Mouse (Mus musculus) left cerebral cortex, postnatal 36 days (tissue): ENCODE data around the gene Shisa8. TPM values are rescaled to one million over a fixed set of nuclear protein-coding genes. Genes with fewer than 3 reads are reported as not detected.

Source experiments
- DNase-seq, 2 experiments: peaks; one replicate each; pipeline ENCODE4 v3.0.0; 2021 to 2022; ENCODE audit warnings: low spot score in 2 of 2, mixed read lengths in 1 of 2
- intact Hi-C: fragments of 180-260 bp; cut with DNase I; formaldehyde crosslinking; loops from one replicate; pipeline ENCODE4 v1.15.1; 2025
- microRNA-seq: library from miRNA; unstranded; fragments of <30 nt; microRNA quantifications from one replicate; pipeline ENCODE4 v1.2.0, GENCODE M21; 2022
- total RNA-seq, 2 experiments: library from RNA; stranded (reverse); gene quantifications; 2 replicates each; pipeline ENCODE4 v1.2.3; 2021

Gene Shisa8
- total RNA-seq, 2 experiments from 2014 or later, result 3.6 to 4.7 TPM

- intact Hi-C loops, result no loop called here
- DNase-seq, result no peak
These were observed 51.6 kb downstream of the Shisa8 start for GRCm38 (mm10) chr15:82160731-82161640.

- intact Hi-C loops, result no loop called here
- DNase-seq, result no peak
These were observed 53.1 kb downstream of the Shisa8 start for GRCm38 (mm10) chr15:82159471-82159870.

- intact Hi-C loops, result no loop called here
These were observed 54.2 kb downstream of the Shisa8 start for GRCm38 (mm10) chr15:82158243-82159035.

GRCm38 (mm10) chr15:82156902-82157301 lies 55.7 kb downstream of the Shisa8 start:
- intact Hi-C loops, result no loop called here
- DNase-seq, result no peak

More at GRCm38 (mm10) chr15:82158243-82159035, 54.2 kb downstream of the Shisa8 start:
- no peak for DNase-seq

GRCm38 (mm10) chr15:82156298-82156697 lies 56.3 kb downstream of the Shisa8 start:
- intact Hi-C loops, result no loop called here
- no peak for DNase-seq

Small RNA genes lying within 50 kb of the gene (microRNA-seq; reads per million reads assigned to microRNA genes)
- 18.0 reads per million, percentile 38 among the genes with 10 or more reads in this experiment for gene Mir33

Other genes with a start within 250 kb of the Shisa8 start
- not detected for gene 1700029P11Rik, start 232.3 kb downstream of the Shisa8 start, total RNA-seq
- gene Xrcc6, start 225.0 kb downstream of the Shisa8 start, total RNA-seq, result 10 to 100 TPM; 19.1 to 33.7 TPM
- gene Desi1, start 179.0 kb downstream of the Shisa8 start, total RNA-seq, result 100 to 1,000 TPM; 103 to 118 TPM
- 100 to 1,000 TPM; 102 to 107 TPM for gene Snu13, start 165.2 kb downstream of the Shisa8 start, total RNA-seq
- not detected for gene 4930407I10Rik, start 153.7 kb downstream of the Shisa8 start, total RNA-seq
- 1 to 10 TPM; 3.4 to 3.6 TPM for gene Mei1, start 142.8 kb downstream of the Shisa8 start, total RNA-seq
- 10 to 100 TPM in 1 of 2 experiments, 1 to 10 TPM in 1; 9.5 to 14.2 TPM for gene Ccdc134, start 84.9 kb downstream of the Shisa8 start, total RNA-seq
- gene Srebf2, start 65.6 kb downstream of the Shisa8 start, total RNA-seq, result 100 to 1,000 TPM; 183 to 198 TPM
- gene Tnfrsf13c, start 11.6 kb upstream of the Shisa8 start, total RNA-seq, result 1 to 10 TPM in 1 of 2 experiments, under 1 TPM in 1; 0.22 to 1.1 TPM
- gene Cenpm, start 31.9 kb upstream of the Shisa8 start, total RNA-seq, result 1 to 10 TPM; 3.1 to 4.1 TPM
- 100 to 1,000 TPM in 1 of 2 experiments, 10 to 100 TPM in 1; 97.8 to 105 TPM for gene 1500009C09Rik, start 39.6 kb upstream of the Shisa8 start, total RNA-seq
- gene Sept3, start 62.1 kb upstream of the Shisa8 start, total RNA-seq, result 100 to 1,000 TPM; 503 to 533 TPM
- not detected for gene Wbp2nl, start 86.1 kb upstream of the Shisa8 start, total RNA-seq
- gene Naga, start 126.1 kb upstream of the Shisa8 start, total RNA-seq, result 10 to 100 TPM; 35.9 to 39.3 TPM
- 1 to 10 TPM in 1 of 2 experiments, under 1 TPM in 1; 0.57 to 1.4 TPM for gene Pheta2, start 126.1 kb upstream of the Shisa8 start, total RNA-seq
- gene Smdt1, start 126.1 kb upstream of the Shisa8 start, total RNA-seq, result 100 to 1,000 TPM; 127 to 144 TPM
- 100 to 1,000 TPM; 198 to 199 TPM for gene Ndufa6, start 141.5 kb upstream of the Shisa8 start, total RNA-seq
- 10 to 100 TPM; 27.6 to 32.4 TPM for gene Cyp2d22, start 167.4 kb upstream of the Shisa8 start, total RNA-seq
- gene Cyp2d11, start 181.2 kb upstream of the Shisa8 start, total RNA-seq, result under 1 TPM in 1 of 2 experiments, not detected in 1; 0.27 TPM
- gene Cyp2d10, start 194.4 kb upstream of the Shisa8 start, total RNA-seq, result not detected
- not detected for gene Cyp2d9, start 220.6 kb upstream of the Shisa8 start, total RNA-seq